Mouse (Mus musculus) hindbrain, embryonic 12.5 days (tissue): Measurements from ENCODE around the gene Chadl. TPM values are rescaled to one million over a fixed set of nuclear protein-coding genes. Genes with fewer than 3 reads are reported as not detected.
"Not testable (repeated sequence)": the region's sequence is repeated elsewhere in the genome, so short reads cannot be mapped to it uniquely, and the experiment has no call there.

ENCODE experiments used
- ATAC-seq: fragments of 200-750 bp; cut with Nextera tagmentation; 2 replicates; pipeline ENCODE4 v1.8.0; 2017; ENCODE audit warnings: moderate TSS enrichment; ENCODE audit not compliant: low FRiP score
- H3K27ac ChIP-seq: fragments of 300-500 bp; sonication (generic); 2 replicates; pipeline ENCODE4 v1.5.1; 2016; ENCODE audit warnings: mild to moderate bottlenecking
- H3K27me3 ChIP-seq: fragments of 300-500 bp; sonication (generic); 2 replicates; pipeline ENCODE4 v1.6.1; 2016; ENCODE audit warnings: mild to moderate bottlenecking
- H3K36me3 ChIP-seq: fragments of 300-500 bp; sonication (generic); 2 replicates; pipeline ENCODE4 v1.6.1; 2016; ENCODE audit warnings: mild to moderate bottlenecking
- H3K4me1 ChIP-seq: fragments of 300-500 bp; sonication (generic); 2 replicates; pipeline ENCODE4 v1.6.1; 2016
- H3K4me2 ChIP-seq: fragments of 300-500 bp; sonication (generic); replicated peaks from 2 replicates; pipeline ENCODE4 v1.6.1; 2016; ENCODE audit warnings: mild to moderate bottlenecking
- H3K4me3 ChIP-seq: fragments of 300-500 bp; sonication (generic); 2 replicates; pipeline ENCODE4 v1.5.1; 2016; ENCODE audit warnings: mild to moderate bottlenecking
- H3K9ac ChIP-seq: fragments of 300-500 bp; sonication (generic); 2 replicates; pipeline ENCODE4 v1.6.1; 2016; ENCODE audit warnings: mild to moderate bottlenecking, moderate library complexity
- H3K9me3 ChIP-seq: fragments of 300-500 bp; sonication (generic); replicated peaks from 2 replicates; pipeline ENCODE4 v1.6.1; 2016; ENCODE audit warnings: mild to moderate bottlenecking
- WGBS: fragments of 180-500 bp; shearing (Covaris S2); methylation state at CpG from one replicate; pipeline ENCODE4 v1.1.7; 2016; 5-methylcytosine and 5-hydroxymethylcytosine counted together
- polyA plus RNA-seq: library from polyadenylated mRNA; unstranded; fragments of >200 nt; fragmentation: Nextera tagmentation; extraction: Ambion mirVana; gene quantifications from 2 replicates; pipeline ENCODE4 v1.2.1, GENCODE M21; 2016

Chadl gene
- polyA plus RNA-seq, 1 experiment from 2014 or later, result 9.0 TPM

- WGBS, result 90% methylated on average over 6 of the region's 6 CpGs
- H3K9ac ChIP-seq, result no peak overlapping the region
- ATAC-seq, result no peak
- no peak overlapping the region for H3K4me3 ChIP-seq
- H3K9me3 ChIP-seq, result no peaks in the 10 kb centered on the region
- H3K4me1 ChIP-seq, result peaks cover 7% of the 10 kb centered on the region; the same call in 1 of the 2 replicates
- H3K4me2 ChIP-seq, result no peak overlapping the region
- H3K27me3 ChIP-seq, result no peaks in the 10 kb centered on the region
- peaks cover 92% of the 10 kb centered on the region for H3K36me3 ChIP-seq
- peak overlapping the region; percentile 67; the same call in 1 of the 2 replicates for H3K27ac ChIP-seq
Measured at GRCm38 (mm10) chr15:81719139-81719531, 22.0 kb upstream of the Chadl start.

GRCm38 (mm10) chr15:81718336-81719138 lies 21.4 kb upstream of the Chadl start:
- no peaks in the 10 kb centered on the region for H3K27me3 ChIP-seq
- H3K4me3 ChIP-seq, result no peak overlapping the region
- peaks cover 93% of the 10 kb centered on the region for H3K36me3 ChIP-seq
- H3K27ac ChIP-seq, result peak overlapping the region; percentile 67
- no peak; the same call in 1 of the 2 replicates for ATAC-seq
- 90% methylated on average over 9 of the region's 9 CpGs for WGBS
- H3K9ac ChIP-seq, result no peak overlapping the region; the same call in 1 of the 2 replicates
- H3K4me2 ChIP-seq, result no peak overlapping the region
- peaks cover 7% of the 10 kb centered on the region; the same call in 1 of the 2 replicates for H3K4me1 ChIP-seq
- H3K9me3 ChIP-seq, result no peaks in the 10 kb centered on the region

- H3K27me3 ChIP-seq, result no peaks in the 10 kb centered on the region
- no peak overlapping the region for H3K4me2 ChIP-seq
- H3K9me3 ChIP-seq, result no peaks in the 10 kb centered on the region
- H3K27ac ChIP-seq, result no peak overlapping the region
- ATAC-seq, result no peak
- H3K36me3 ChIP-seq, result peaks cover 92% of the 10 kb centered on the region
- H3K4me1 ChIP-seq, result peaks cover 5% of the 10 kb centered on the region; the same call in 1 of the 2 replicates
- H3K4me3 ChIP-seq, result no peak overlapping the region
- no peak overlapping the region for H3K9ac ChIP-seq
- 86% methylated on average over 6 of the region's 6 CpGs for WGBS
Measured at GRCm38 (mm10) chr15:81713742-81714141, 16.7 kb upstream of the Chadl start.

- H3K4me2 ChIP-seq, result no peak overlapping the region
Measured at GRCm38 (mm10) chr15:81710801-81711200, 13.7 kb upstream of the Chadl start.

GRCm38 (mm10) chr15:81709686-81710085 lies 12.6 kb upstream of the Chadl start:
- H3K9ac ChIP-seq, result no peak overlapping the region
- no peak overlapping the region for H3K4me2 ChIP-seq
- H3K9me3 ChIP-seq, result no peaks in the 10 kb centered on the region
- no peaks in the 10 kb centered on the region for H3K27me3 ChIP-seq
- H3K27ac ChIP-seq, result no peak overlapping the region
- no peak overlapping the region for H3K4me3 ChIP-seq
- H3K4me1 ChIP-seq, result no peaks in the 10 kb centered on the region
- H3K36me3 ChIP-seq, result peaks cover 89% of the 10 kb centered on the region
- ATAC-seq, result no peak
- 100% methylated on average over 1 of the region's 1 CpGs for WGBS

More at GRCm38 (mm10) chr15:81710801-81711200, 13.7 kb upstream of the Chadl start:
- Histone ChIP-seq H3K4me3 (no peak overlapping the region), H3K27me3 (no peaks in the 10 kb centered on the region), H3K9ac (no peak overlapping the region), H3K4me1 (no peaks in the 10 kb centered on the region), H3K9me3 (no peaks in the 10 kb centered on the region), H3K36me3 (peaks cover 88% of the 10 kb centered on the region), H3K27ac (no peak overlapping the region)
- ATAC-seq, result no peak
- 77% methylated on average over 4 of the region's 4 CpGs for WGBS

GRCm38 (mm10) chr15:81708991-81709390 lies 11.9 kb upstream of the Chadl start:
- Histone ChIP-seq H3K4me2 (no peak overlapping the region), H3K4me1 (no peaks in the 10 kb centered on the region), H3K27me3 (no peaks in the 10 kb centered on the region), H3K9ac (no peak overlapping the region), H3K9me3 (no peaks in the 10 kb centered on the region), H3K4me3 (no peak overlapping the region), H3K36me3 (peaks cover 94% of the 10 kb centered on the region), H3K27ac (no peak overlapping the region)
- WGBS, result 90% methylated on average over 11 of the region's 11 CpGs
- ATAC-seq, result no peak

- H3K36me3 ChIP-seq, result peaks cover 50% of the 10 kb centered on the region
Measured at GRCm38 (mm10) chr15:81703094-81703489, 6.0 kb upstream of the Chadl start.

GRCm38 (mm10) chr15:81702306-81703093 lies 5.4 kb upstream of the Chadl start:
- Histone ChIP-seq H3K4me3 (no peak overlapping the region), H3K36me3 (peaks cover 44% of the 10 kb centered on the region), H3K27me3 (no peaks in the 10 kb centered on the region), H3K27ac (no peak overlapping the region), H3K4me2 (no peak overlapping the region), H3K9me3 (no peaks in the 10 kb centered on the region), H3K9ac (no peak overlapping the region), H3K4me1 (no peaks in the 10 kb centered on the region)
- 88% methylated on average over 13 of the region's 13 CpGs for WGBS
- no peak for ATAC-seq

More at GRCm38 (mm10) chr15:81703094-81703489, 6.0 kb upstream of the Chadl start:
- Histone ChIP-seq H3K27ac (no peak overlapping the region), H3K4me1 (no peaks in the 10 kb centered on the region), H3K4me3 (no peak overlapping the region), H3K27me3 (no peaks in the 10 kb centered on the region), H3K9ac (no peak overlapping the region), H3K9me3 (no peaks in the 10 kb centered on the region), H3K4me2 (no peak overlapping the region)
- no peak for ATAC-seq
- WGBS, result 88% methylated on average over 3 of the region's 3 CpGs

GRCm38 (mm10) chr15:81701350-81701749 lies 4.3 kb upstream of the Chadl start:
- not testable (repeated sequence) for H3K4me1 ChIP-seq, H3K4me3 ChIP-seq, H3K27ac ChIP-seq, H3K9me3 ChIP-seq, H3K9ac ChIP-seq, ATAC-seq, H3K27me3 ChIP-seq, H3K4me2 ChIP-seq
- 83% methylated on average over 4 of the region's 4 CpGs for WGBS
- H3K36me3 ChIP-seq, result peaks cover 35% of the 10 kb centered on the region

- H3K27me3 ChIP-seq, result peaks cover 7% of the 10 kb centered on the region
- 85% methylated on average over 8 of the region's 8 CpGs for WGBS
- no peak overlapping the region for H3K9ac ChIP-seq
- H3K4me1 ChIP-seq, result no peaks in the 10 kb centered on the region
- peaks cover 28% of the 10 kb centered on the region for H3K36me3 ChIP-seq
- ATAC-seq, result no peak
- no peak overlapping the region for H3K27ac ChIP-seq
- H3K4me2 ChIP-seq, result no peak overlapping the region
- H3K4me3 ChIP-seq, result no peak overlapping the region
- H3K9me3 ChIP-seq, result no peaks in the 10 kb centered on the region
Measured at GRCm38 (mm10) chr15:81700601-81701000, 3.5 kb upstream of the Chadl start.

GRCm38 (mm10) chr15:81700161-81700560 lies 3.1 kb upstream of the Chadl start:
- Histone ChIP-seq H3K4me1 (no peaks in the 10 kb centered on the region), H3K27ac (no peak overlapping the region), H3K9ac (no peak overlapping the region), H3K4me2 (no peak overlapping the region), H3K9me3 (no peaks in the 10 kb centered on the region), H3K27me3 (peaks cover 12% of the 10 kb centered on the region), H3K4me3 (no peak overlapping the region), H3K36me3 (peaks cover 23% of the 10 kb centered on the region)
- ATAC-seq, result no peak
- 76% methylated on average over 2 of the region's 2 CpGs for WGBS

GRCm38 (mm10) chr15:81698532-81698931 lies 1.4 kb upstream of the Chadl start:
- H3K9ac ChIP-seq, result no peak overlapping the region
- H3K27ac ChIP-seq, result no peak overlapping the region
- H3K9me3 ChIP-seq, result no peaks in the 10 kb centered on the region
- no peak overlapping the region for H3K4me3 ChIP-seq
- ATAC-seq, result no peak
- peaks cover 28% of the 10 kb centered on the region for H3K27me3 ChIP-seq
- WGBS, result 76% methylated on average over 2 of the region's 2 CpGs
- H3K4me1 ChIP-seq, result peaks cover 12% of the 10 kb centered on the region
- peaks cover 7% of the 10 kb centered on the region for H3K36me3 ChIP-seq
- no peak overlapping the region for H3K4me2 ChIP-seq
